Mouse (Mus musculus) heart, adult 11 months (tissue): ENCODE measurements at regions not wholly inside any gene's neighbourhood (a gene's known extent, or its start where the extent isn't known, plus 50 kb on each side); places are given as distances from the start of the nearest gene placed in this dataset.

Experiments used
- DNase-seq: peaks from one replicate; pipeline ENCODE4 v3.0.0; 2022

GRCm38 (mm10) chr1:113204019-113204418, 1339.3 kb upstream of the Dsel start:
- DNase-seq = no peak

- no peak for DNase-seq
These were observed 1329.5 kb upstream of the Dsel start for GRCm38 (mm10) chr1:113194116-113194812.

DNA sequence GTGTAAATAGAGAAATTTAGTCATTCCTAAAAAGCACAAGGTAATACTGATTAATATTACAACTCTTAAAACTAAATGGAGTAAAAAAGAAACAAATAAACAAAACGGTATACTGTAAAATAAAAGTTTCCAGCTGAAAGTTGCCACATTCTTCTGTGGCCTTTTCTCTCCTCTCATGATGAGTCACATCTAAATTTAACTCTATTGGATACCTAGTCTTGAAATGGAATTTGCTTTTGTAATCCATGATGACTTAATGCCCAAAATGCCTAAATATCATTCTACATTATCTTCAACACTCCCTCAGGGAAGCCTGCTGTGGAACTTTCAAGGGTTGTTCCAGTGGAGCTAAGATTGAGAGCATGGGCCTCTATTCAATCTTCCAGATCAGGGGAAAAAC, 1298.5 kb upstream of the Dsel start:
- no peak for DNase-seq
